Mouse (Mus musculus) testis, adult 2 months (tissue): ENCODE measurements around the gene Rfx2.

Source experiments
- CTCF ChIP-seq: fragments of 200-500 bp; IDR thresholded peaks from 2 replicates; pipeline ENCODE4 v1.5.1; 2012; ENCODE audit warnings: low read depth, mild to moderate bottlenecking, inconsistent platforms, low read length, moderate library complexity; ENCODE audit not compliant: control insufficient read depth, insufficient read depth, insufficient replicate concordance
- POLR2A ChIP-seq: fragments of 200-500 bp; IDR thresholded peaks from 2 replicates; pipeline ENCODE4 v1.6.1; 2012; ENCODE audit warnings: low read depth, mild to moderate bottlenecking, inconsistent platforms, low read length, moderate library complexity; ENCODE audit not compliant: control insufficient read depth

DNA sequence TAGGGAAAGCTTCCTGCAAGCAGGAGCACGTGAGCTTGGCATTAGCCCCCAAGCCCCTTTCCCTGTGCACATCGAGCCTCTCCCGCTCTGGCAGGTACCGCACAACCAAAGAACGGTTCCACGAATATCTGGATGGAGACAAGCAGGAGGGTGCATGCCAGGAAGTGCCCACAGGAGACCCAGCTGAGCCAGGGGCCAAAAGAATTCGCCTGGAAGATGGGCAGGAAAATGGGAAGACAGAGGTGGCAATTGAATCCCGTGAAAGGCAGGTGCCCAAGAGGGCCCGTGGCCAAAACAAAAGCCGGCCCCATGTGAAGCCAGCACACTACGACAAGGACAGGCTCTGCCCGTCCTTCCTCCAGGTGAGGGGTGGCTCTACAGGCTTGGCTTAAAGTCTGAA lies 65.4 kb downstream of the Rfx2 start:
- TF ChIP-seq POLR2A (no peak), CTCF (no peak)
